8 mouse cellular contexts compared by ENCODE assay signal in genomic region chr2:32637778-32638281, GRCm38 (mm10). TPM values are rescaled to one million over a fixed set of nuclear protein-coding genes. Genes with fewer than 3 reads are reported as not detected.
DNase-seq lines count a peak whose midpoint lies in the region; ATAC-seq and TF ChIP-seq lines count a peak whose summit lies in the region.

No protein-coding gene starts in this region.

- TF ChIP-seq CTCF in left cerebral cortex, adult 2 months (IDR thresholded peaks at IDR 0.05) = no peak

- no peak overlapping the region for H3K4me3 ChIP-seq in heart, embryonic 16.5 days (ENCODE audit: low read length)
- no peak overlapping the region for H3K4me3 ChIP-seq in left cerebral cortex, adult 2 months

- H3K4me2 ChIP-seq in heart, embryonic 16.5 days (ENCODE audit: low read depth, low read length) = no peak overlapping the region

- peaks cover 26% of the 10 kb centered on the region for H3K4me1 ChIP-seq in heart, embryonic 16.5 days (ENCODE audit: control insufficient read depth, insufficient read depth, low read length)

- H3K36me3 ChIP-seq in heart, embryonic 16.5 days (ENCODE audit: control insufficient read depth, insufficient read depth) = peaks cover 10% of the 10 kb centered on the region

- intact Hi-C loops in left cerebral cortex, adult 2 months (cut with DNase I) = no loop called here

- no peaks in the 10 kb centered on the region for H3K9me3 ChIP-seq in heart, embryonic 16.5 days (replicated peaks; ENCODE audit: control insufficient read depth, low read length)

- peak overlapping the region; percentile 68 for H3K27ac ChIP-seq in heart, embryonic 16.5 days (ENCODE audit: low read length)
- H3K27ac ChIP-seq in left cerebral cortex, adult 2 months = no peak overlapping the region

- peak; percentile 45 to 64 for DNase-seq in CD8-positive naive resting alpha-beta T cell, adult 2 months (ENCODE audit: low read depth in 2 of 2, low spot score in 2 of 2)
- DNase-seq in adrenal gland, adult 8-10 months = peak; percentile 73
- DNase-seq in kidney, postnatal 14 days = peak; percentile 89
- DNase-seq in lung, postnatal 4 days = peak; percentile 87 to 94
- peak; percentile 77 to 79 for DNase-seq in thymus, postnatal 10 days (ENCODE audit: low spot score in 2 of 2)
- no peak for DNase-seq in left cerebral cortex, adult 2 months (ENCODE audit: extremely low spot score in 1 of 2, low spot score in 2 of 2)
- DNase-seq in layer of hippocampus, adult 18-20 months (ENCODE audit: low spot score in 2 of 2) = no peak

- H3K27me3 ChIP-seq in heart, embryonic 16.5 days (ENCODE audit: control insufficient read depth, insufficient read depth, low read length) = no peaks in the 10 kb centered on the region

- peak overlapping the region; percentile 30 for H3K9ac ChIP-seq in heart, embryonic 16.5 days (ENCODE audit: low read length)

- ATAC-seq in heart, embryonic 16.5 days (replicated peaks; ENCODE audit: extremely low read depth, insufficient read depth, low FRiP score) = peak; percentile 66

- WGBS in heart, embryonic 16.5 days = 19% methylated on average over 11 of the region's 11 CpGs

RNA-seq across cellular contexts. Expression of gene Eng, which starts 8.6 kb away (rescaled TPM):
- 100 to 1,000 TPM in 3 of 4 experiments, 10 to 100 TPM in 1; 96.0 to 134 (median 120) TPM for total RNA-seq in adrenal gland, adult 8-10 months (2022)
- 170 and 176 TPM in 2 replicates for polyA plus RNA-seq in heart, embryonic 16.5 days (2015; fragmentation: Nextera tagmentation; extraction: Ambion mirVana)
- 10 to 100 TPM; 22.2 to 23.0 TPM for total RNA-seq in left cerebral cortex, adult 2 months (2021)
- 10 to 100 TPM; 14.9 to 16.7 TPM for total RNA-seq in layer of hippocampus, adult 18-20 months (2021)

RNA-seq across cellular contexts. Expression of gene Ak1, which starts 16.3 kb away (rescaled TPM):
- total RNA-seq in adrenal gland, adult 8-10 months (2022) = 10 to 100 TPM; 24.1 to 57.3 (median 40.1) TPM
- polyA plus RNA-seq in heart, embryonic 16.5 days (2015; fragmentation: Nextera tagmentation; extraction: Ambion mirVana) = 470 and 488 TPM in 2 replicates
- 100 to 1,000 TPM; 140 to 153 TPM for total RNA-seq in left cerebral cortex, adult 2 months (2021)
- total RNA-seq in layer of hippocampus, adult 18-20 months (2021) = 100 to 1,000 TPM; 128 to 131 TPM

RNA-seq across cellular contexts. Expression of gene St6galnac6, which starts 38.3 kb away (rescaled TPM):
- total RNA-seq in adrenal gland, adult 8-10 months (2022) = 10 to 100 TPM; 42.7 to 61.4 (median 51.8) TPM
- polyA plus RNA-seq in heart, embryonic 16.5 days (2015; fragmentation: Nextera tagmentation; extraction: Ambion mirVana) = 33.4 and 34.1 TPM in 2 replicates
- total RNA-seq in left cerebral cortex, adult 2 months (2021) = 100 to 1,000 TPM; 122 to 133 TPM
- total RNA-seq in layer of hippocampus, adult 18-20 months (2021) = 100 to 1,000 TPM; 134 to 142 TPM

RNA-seq across cellular contexts. Expression of gene St6galnac4, which starts 50.9 kb away (rescaled TPM):
- 10 to 100 TPM in 3 of 4 experiments, 1 to 10 TPM in 1; 8.5 to 18.9 (median 13.8) TPM for total RNA-seq in adrenal gland, adult 8-10 months (2022)
- polyA plus RNA-seq in heart, embryonic 16.5 days (2015; fragmentation: Nextera tagmentation; extraction: Ambion mirVana) = 40.6 and 40.7 TPM in 2 replicates
- total RNA-seq in left cerebral cortex, adult 2 months (2021) = 10 to 100 TPM; 37.2 to 38.0 TPM
- total RNA-seq in layer of hippocampus, adult 18-20 months (2021) = 10 to 100 TPM; 40.4 to 44.8 TPM

Comparison
In these comparisons a context has a peak if more than half of its experiments do, and no peak if none do; other contexts are left out.
1. DNase-seq: peak in CD8-positive naive resting alpha-beta T cell, adult 2 months (2 of 2), adrenal gland, adult 8-10 months (single experiment), kidney, postnatal 14 days (single experiment), lung, postnatal 4 days (2 of 2) and thymus, postnatal 10 days (2 of 2); none in left cerebral cortex, adult 2 months (0 of 2) and layer of hippocampus, adult 18-20 months (0 of 2).
2. RNA of gene Eng, which starts 8.6 kb away (total RNA-seq): 96.0 to 134 TPM in adrenal gland, adult 8-10 months; 22.2 to 23.0 TPM in left cerebral cortex, adult 2 months and 14.9 to 16.7 TPM in layer of hippocampus, adult 18-20 months; every median in the first group is over 4 times any median in the second.